Mouse (Mus musculus): Measurements from ENCODE around the gene Rgs9.

DNA sequence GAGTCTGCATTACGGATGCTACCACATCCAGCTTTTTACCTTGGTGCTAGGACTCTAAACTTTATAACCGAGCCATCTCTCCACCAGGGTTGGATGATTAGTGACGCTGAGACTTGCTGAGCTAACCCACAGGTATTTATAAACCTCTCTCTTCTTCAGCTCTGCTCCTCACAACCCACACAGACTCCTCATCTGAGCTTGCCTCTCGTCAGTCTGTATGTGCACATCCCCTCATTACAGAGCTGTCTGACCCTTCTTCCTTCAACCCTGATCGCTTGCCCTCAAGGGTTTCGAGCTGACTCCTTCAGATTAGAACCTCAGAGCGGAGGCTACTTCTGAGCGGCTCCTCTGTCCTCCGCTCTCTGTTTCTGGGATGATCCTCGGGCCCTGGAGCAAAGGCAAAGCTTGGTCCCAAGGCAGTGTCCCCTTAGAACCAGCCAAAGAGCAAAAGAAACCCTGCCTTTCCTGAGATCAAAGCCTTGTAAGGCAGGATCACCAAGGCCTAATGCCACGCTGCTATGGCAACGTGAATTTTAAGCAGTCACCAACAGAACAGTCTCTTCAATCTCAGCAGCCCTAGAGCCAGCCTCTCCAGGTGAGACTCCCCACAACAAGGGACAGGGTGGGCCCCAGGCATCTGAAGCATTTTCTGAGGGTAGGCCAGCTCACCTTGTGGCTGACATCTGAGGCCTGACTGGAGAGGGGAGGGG, 79.9 kb downstream of the Rgs9 start:
- no peak for TF ChIP-seq EP300 (IDR thresholded peaks at IDR 0.05; ENCODE audit: insufficient read depth, low read depth, low read length)
- TF ChIP-seq CTCF (IDR thresholded peaks at IDR 0.05; ENCODE audit: low read depth, low read length): no peak
- TF ChIP-seq POLR2A (IDR thresholded peaks at IDR 0.05; ENCODE audit: insufficient read depth, low read length): no peak

All from ES-Bruce4 (cell line).